Mouse (Mus musculus) cerebellum, adult 9-10 months (tissue): ENCODE results near the gene Rapgef5.

Experiments
- DNase-seq: peaks from one replicate; pipeline ENCODE4 v3.0.0; 2022

Rapgef5 gene

GRCm38 (mm10) chr12:117727481-117728177 is 211.3 kb downstream of the Rapgef5 start:
- no peak for DNase-seq

GRCm38 (mm10) chr12:117728178-117728611 is 211.9 kb downstream of the Rapgef5 start:
- DNase-seq = no peak

DNA sequence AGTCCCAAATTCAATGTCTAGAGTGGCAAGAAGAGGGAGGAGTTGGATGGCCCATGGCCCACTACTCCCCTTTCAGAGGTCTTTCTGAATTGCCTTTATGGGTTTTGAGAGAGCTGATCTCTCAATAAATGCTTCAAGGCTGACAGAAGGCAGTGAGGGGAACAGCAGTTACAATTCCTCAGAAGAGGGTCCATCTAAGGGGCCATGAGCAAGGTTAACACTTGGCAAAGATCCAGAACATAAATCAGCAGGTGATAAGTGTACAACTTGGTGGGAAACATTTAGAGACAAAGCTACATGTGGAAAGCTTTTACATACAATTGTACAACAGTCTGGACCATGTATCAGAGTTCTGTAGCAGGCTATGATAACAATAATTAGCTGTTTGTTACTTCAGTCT is 217.3 kb downstream of the Rapgef5 start:
- no peak for DNase-seq

- DNase-seq = no peak
Observed at GRCm38 (mm10) chr12:117736130-117736529, 219.9 kb downstream of the Rapgef5 start.

DNA sequence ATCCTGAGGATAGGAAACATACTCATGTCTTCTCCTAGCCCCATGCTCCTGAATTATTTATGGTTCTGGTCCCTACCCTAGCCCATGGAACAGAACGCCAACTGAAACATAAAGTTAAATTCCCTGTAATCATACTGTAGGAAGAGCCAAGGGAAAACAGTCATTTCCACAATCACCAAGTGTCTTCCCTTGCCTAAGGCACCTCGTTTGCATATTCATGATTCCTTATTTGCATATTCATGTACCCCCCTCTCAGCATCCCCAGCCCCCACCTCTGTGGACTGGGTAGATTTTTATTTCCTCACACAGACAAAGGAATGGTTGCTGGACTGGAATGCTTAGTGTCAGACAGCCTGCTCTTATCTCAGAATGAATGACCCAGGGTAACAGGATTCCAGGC is 220.6 kb downstream of the Rapgef5 start:
- DNase-seq = no peak

GRCm38 (mm10) chr12:117737332-117738031 is 221.2 kb downstream of the Rapgef5 start:
- DNase-seq = no peak

- DNase-seq = no peak
Observed at GRCm38 (mm10) chr12:117742487-117742886, 226.2 kb downstream of the Rapgef5 start.

DNA sequence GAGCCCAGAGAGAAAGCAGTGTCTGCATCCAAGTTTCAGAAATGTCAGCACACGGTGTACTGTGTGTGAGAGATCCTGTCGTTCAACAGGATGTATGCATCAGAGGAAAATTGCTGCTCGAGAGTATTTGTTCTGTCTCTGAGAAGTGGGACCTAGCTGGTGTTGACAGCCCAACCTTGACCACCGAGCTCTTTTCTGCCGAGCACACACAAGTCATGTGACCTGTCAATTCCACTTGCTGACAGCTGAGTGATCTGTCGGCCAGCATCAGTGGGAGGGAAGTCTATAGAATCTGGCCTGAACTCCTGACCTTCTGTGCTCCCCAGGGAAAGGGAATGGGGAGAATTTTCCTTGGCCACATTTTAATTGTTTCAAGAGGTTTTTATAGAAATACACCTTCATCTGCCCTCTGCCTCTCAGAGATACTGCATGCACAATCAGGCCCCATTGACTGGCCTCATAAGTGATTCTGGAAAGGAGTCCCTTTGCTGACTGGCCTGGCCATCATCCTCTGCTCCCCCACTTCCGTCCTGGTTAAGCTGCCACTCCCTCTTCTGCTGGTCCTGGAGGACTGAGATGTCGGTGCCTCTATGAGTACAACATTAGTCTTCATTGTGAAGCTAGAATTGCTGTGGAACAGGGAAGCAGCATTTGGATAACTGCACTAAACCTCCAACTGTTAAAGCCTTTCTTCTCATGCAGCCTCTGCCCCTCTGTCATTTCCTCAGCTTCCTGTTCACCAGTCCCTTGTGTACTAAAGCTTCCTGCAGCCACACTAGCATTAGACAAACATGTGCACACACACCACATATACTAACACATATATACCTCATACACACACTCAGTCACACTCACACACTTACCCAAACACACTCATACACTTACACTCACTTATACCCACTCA is 228.6 kb downstream of the Rapgef5 start:
- DNase-seq = no peak

DNA sequence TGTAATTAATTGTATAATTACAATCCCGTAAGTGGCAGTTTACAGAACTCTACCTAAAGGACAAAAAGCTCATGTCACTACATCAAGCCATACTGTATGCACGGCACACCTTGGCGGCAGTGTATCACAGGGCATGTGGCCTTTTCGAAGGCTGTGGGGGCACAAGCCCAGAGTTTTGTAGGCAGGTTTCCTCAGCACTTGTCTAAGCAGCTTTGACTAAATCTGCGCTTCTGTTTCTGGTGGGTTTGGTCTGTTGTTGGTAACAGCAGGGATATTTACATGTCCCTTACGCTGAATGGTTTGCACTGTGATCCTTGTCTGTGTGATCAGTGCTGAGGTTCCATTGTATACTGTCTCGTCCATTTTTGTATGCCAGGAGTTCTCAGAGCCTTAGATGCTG is 230.3 kb downstream of the Rapgef5 start:
- DNase-seq = no peak

DNA sequence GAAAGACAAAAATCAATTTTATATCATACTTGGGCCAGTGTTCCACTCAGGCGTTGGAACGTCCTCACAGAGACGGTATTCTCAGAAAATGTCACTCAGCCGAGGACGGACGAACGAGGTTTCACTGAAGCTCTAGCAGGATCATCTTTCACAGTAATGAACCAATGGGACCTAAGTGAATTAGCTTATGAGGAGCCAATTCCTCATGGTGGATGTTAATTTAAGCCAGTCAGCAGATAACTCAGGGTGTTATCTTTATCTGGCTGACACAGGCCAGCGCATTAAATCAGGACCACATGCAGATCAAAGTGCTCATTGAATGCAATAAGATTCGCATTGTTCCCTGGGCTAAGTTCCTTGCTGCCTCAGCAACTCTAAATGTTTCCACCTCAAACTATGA is 234.8 kb downstream of the Rapgef5 start:
- no peak for DNase-seq

- peak; percentile 13 for DNase-seq
Observed at GRCm38 (mm10) chr12:117751520-117752383, 235.5 kb downstream of the Rapgef5 start.

GRCm38 (mm10) chr12:117756010-117756409 is 239.7 kb downstream of the Rapgef5 start:
- no peak for DNase-seq

- DNase-seq = no peak
Observed at GRCm38 (mm10) chr12:117760373-117760772, 244.1 kb downstream of the Rapgef5 start.

- no peak for DNase-seq
Observed at GRCm38 (mm10) chr12:117760846-117761245, 244.6 kb downstream of the Rapgef5 start.

- no peak for DNase-seq
Observed at GRCm38 (mm10) chr12:117761698-117762097, 245.4 kb downstream of the Rapgef5 start.

- no peak for DNase-seq
Observed at GRCm38 (mm10) chr12:117763247-117763646, 247.0 kb downstream of the Rapgef5 start.

- DNase-seq = peak; percentile 72
Observed at GRCm38 (mm10) chr12:117764839-117765238, 248.6 kb downstream of the Rapgef5 start.

GRCm38 (mm10) chr12:117769113-117769512 is 252.8 kb downstream of the Rapgef5 start:
- peak; percentile 54 for DNase-seq

DNA sequence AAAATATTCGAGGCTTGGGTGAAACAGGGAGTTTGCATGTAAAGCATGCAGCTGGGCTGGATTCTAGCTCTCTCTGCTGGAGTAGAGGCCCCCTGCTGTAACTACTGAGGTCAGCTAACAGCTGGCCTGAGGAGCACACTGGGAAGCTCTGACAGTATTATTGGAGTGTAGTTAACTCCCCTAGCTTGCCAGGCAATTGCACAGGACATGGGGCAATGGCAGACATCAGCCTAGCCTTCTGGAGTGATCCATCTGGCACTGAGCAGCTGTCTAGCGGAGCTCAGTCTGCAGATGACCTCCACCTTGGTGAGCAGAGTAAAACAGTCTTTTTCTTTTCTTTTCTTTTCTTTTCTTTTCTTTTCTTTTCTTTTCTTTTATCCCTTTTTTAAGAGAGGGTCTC is 253.9 kb downstream of the Rapgef5 start:
- no peak for DNase-seq

GRCm38 (mm10) chr12:117771156-117771555 is 254.9 kb downstream of the Rapgef5 start:
- peak; percentile 29 for DNase-seq

DNA sequence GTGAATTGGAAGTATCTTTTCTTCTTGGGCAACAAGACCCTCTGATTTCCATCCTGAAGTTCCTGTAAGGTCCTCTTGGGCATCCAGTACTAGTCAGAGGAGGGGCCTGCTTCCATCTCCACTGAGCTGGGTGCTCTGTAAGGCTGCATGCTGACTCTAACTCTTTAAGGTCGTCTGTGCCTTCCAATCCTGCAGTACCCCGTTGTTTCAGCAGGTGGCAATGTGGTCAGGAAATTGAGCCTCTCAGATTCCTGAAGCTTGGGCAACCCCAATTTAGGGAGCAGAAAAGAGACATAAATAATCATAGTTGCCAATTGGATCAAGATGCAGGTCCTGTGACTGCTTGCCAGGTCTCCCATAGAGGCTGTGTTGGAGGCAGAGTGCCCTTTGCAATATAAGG is 256.4 kb downstream of the Rapgef5 start:
- peak; percentile 41 for DNase-seq

- no peak for DNase-seq
Observed at GRCm38 (mm10) chr12:117776841-117777240, 260.6 kb downstream of the Rapgef5 start.
